ENCODE assay signal across 8 mouse cellular contexts in genomic region chr16:31592973-31593683, GRCm38 (mm10).
A peak's percentile ranks its signal among the peaks of the same experiment; 100 is the strongest.
DNase-seq lines count a peak whose midpoint lies in the region; ATAC-seq lines count a peak whose summit lies in the region.

No protein-coding gene starts in this region.

- H3K27ac ChIP-seq in forebrain, embryonic 13.5 days: peak overlapping the region; percentile 93
- peak overlapping the region; percentile 74 for H3K27ac ChIP-seq in hindbrain, embryonic 15.5 days (replicated peaks)
- H3K27ac ChIP-seq in liver, embryonic 15.5 days (replicated peaks): no peak overlapping the region
- peak overlapping the region; percentile 83 for H3K27ac ChIP-seq in stomach, embryonic 14.5 days (ENCODE audit: low read length)

- no peak for ATAC-seq in forebrain, embryonic 13.5 days
- ATAC-seq in hindbrain, embryonic 15.5 days (ENCODE audit: low FRiP score, low read depth): no peak
- no peak for ATAC-seq in liver, embryonic 15.5 days (ENCODE audit: insufficient read depth)
- ATAC-seq in stomach, embryonic 14.5 days (ENCODE audit: insufficient number of reproducible peaks, insufficient read depth, low FRiP score, low read depth): no peak

- no peaks in the 10 kb centered on the region for H3K27me3 ChIP-seq in forebrain, embryonic 13.5 days
- H3K27me3 ChIP-seq in hindbrain, embryonic 15.5 days: no peaks in the 10 kb centered on the region
- no peaks in the 10 kb centered on the region for H3K27me3 ChIP-seq in liver, embryonic 15.5 days
- H3K27me3 ChIP-seq in stomach, embryonic 14.5 days (ENCODE audit: control insufficient read depth, insufficient read depth, low read length): no peaks in the 10 kb centered on the region

- no peaks in the 10 kb centered on the region for H3K9me3 ChIP-seq in forebrain, embryonic 13.5 days (replicated peaks)
- no peaks in the 10 kb centered on the region for H3K9me3 ChIP-seq in hindbrain, embryonic 15.5 days
- H3K9me3 ChIP-seq in liver, embryonic 15.5 days (replicated peaks): no peaks in the 10 kb centered on the region
- H3K9me3 ChIP-seq in stomach, embryonic 14.5 days (ENCODE audit: control insufficient read depth, low read depth, low read length): no peaks in the 10 kb centered on the region

- DNase-seq in gastrocnemius, adult 18-20 months (ENCODE audit: low spot score): peak; percentile 63
- no peak for DNase-seq in gastrocnemius, postnatal 25 days
- peak; percentile 84 for DNase-seq in adipocyte (ENCODE audit: low spot score)
- no peak for DNase-seq in ovary, adult 18-20 months (ENCODE audit: low spot score)

- peak overlapping the region; percentile 41 for H3K9ac ChIP-seq in forebrain, embryonic 13.5 days
- no peak overlapping the region for H3K9ac ChIP-seq in hindbrain, embryonic 15.5 days
- H3K9ac ChIP-seq in liver, embryonic 15.5 days: 0 out of 2 replicates have a peak overlapping the region, but pooled peaks have one; percentile 25
- H3K9ac ChIP-seq in stomach, embryonic 14.5 days (replicated peaks; ENCODE audit: low read depth, low read length): no peak overlapping the region

- H3K4me1 ChIP-seq in forebrain, embryonic 13.5 days: peaks cover 51% of the 10 kb centered on the region
- peaks cover 39% of the 10 kb centered on the region for H3K4me1 ChIP-seq in hindbrain, embryonic 15.5 days (replicated peaks)
- peaks cover 38% of the 10 kb centered on the region for H3K4me1 ChIP-seq in liver, embryonic 15.5 days (replicated peaks)
- H3K4me1 ChIP-seq in stomach, embryonic 14.5 days (ENCODE audit: control insufficient read depth, insufficient read depth, low read length): peaks cover 20% of the 10 kb centered on the region

- no peak overlapping the region for H3K4me3 ChIP-seq in forebrain, embryonic 13.5 days
- H3K4me3 ChIP-seq in hindbrain, embryonic 15.5 days: no peak overlapping the region
- no peak overlapping the region for H3K4me3 ChIP-seq in liver, embryonic 15.5 days (replicated peaks)
- no peak overlapping the region for H3K4me3 ChIP-seq in stomach, embryonic 14.5 days (ENCODE audit: low read depth, low read length)

- H3K36me3 ChIP-seq in forebrain, embryonic 13.5 days (ENCODE audit: poor library complexity, severe bottlenecking): no peaks in the 10 kb centered on the region
- H3K36me3 ChIP-seq in hindbrain, embryonic 15.5 days: no peaks in the 10 kb centered on the region
- H3K36me3 ChIP-seq in liver, embryonic 15.5 days (replicated peaks): no peaks in the 10 kb centered on the region
- no peaks in the 10 kb centered on the region for H3K36me3 ChIP-seq in stomach, embryonic 14.5 days (ENCODE audit: control insufficient read depth, insufficient read depth, low read length)

- 17% methylated on average over 9 of the region's 9 CpGs for WGBS in forebrain, embryonic 13.5 days
- 18% methylated on average over 9 of the region's 9 CpGs for WGBS in hindbrain, embryonic 15.5 days
- 63% methylated on average over 9 of the region's 9 CpGs for WGBS in liver, embryonic 15.5 days (ENCODE audit: insufficient replicate concordance)
- WGBS in stomach, embryonic 14.5 days: 40% methylated on average over 9 of the region's 9 CpGs

- peak overlapping the region; percentile 38 for H3K4me2 ChIP-seq in forebrain, embryonic 13.5 days
- peak overlapping the region; percentile 26; the same call in 1 of the 2 replicates for H3K4me2 ChIP-seq in hindbrain, embryonic 15.5 days
- H3K4me2 ChIP-seq in liver, embryonic 15.5 days: no peak overlapping the region
- 0 out of 2 replicates have a peak overlapping the region, but pooled peaks have one; percentile 22 for H3K4me2 ChIP-seq in stomach, embryonic 14.5 days (replicated peaks; ENCODE audit: low read depth, low read length)

Comparison
In these comparisons a context has a peak if more than half of its experiments do, and no peak if none do; other contexts are left out.
1. DNase-seq: peak in gastrocnemius, adult 18-20 months (single experiment) and adipocyte (single experiment); none in gastrocnemius, postnatal 25 days (single experiment) and ovary, adult 18-20 months (single experiment).
2. H3K9ac ChIP-seq: peak in forebrain, embryonic 13.5 days (single experiment) and liver, embryonic 15.5 days (single experiment); none in hindbrain, embryonic 15.5 days (single experiment) and stomach, embryonic 14.5 days (single experiment).